Mouse (Mus musculus) spleen, adult 18-20 months (tissue): Measurements from ENCODE around the gene Jade3.
A peak's percentile ranks its signal among the peaks of the same experiment; 100 is the strongest.
"Not testable (repeated sequence)": the region's sequence is repeated elsewhere in the genome, so short reads cannot be mapped to it uniquely, and the experiment has no call there.

ENCODE experiments used
- DNase-seq, 2 experiments: peaks; one replicate each; pipeline ENCODE4 v3.0.0; 2022; ENCODE audit warnings: mixed read lengths in 2 of 2

Jade3 gene

GRCm38 (mm10) chrX:20425140-20425838 lies at the start of gene Jade3:
Jade3 (plus strand) TSS chrX:20425688.
- DNase-seq, result peak; percentile 59 to 63

- DNase-seq, result no peak
These were observed 46.0 kb upstream of the Jade3 start for GRCm38 (mm10) chrX:20379347-20380014.

GRCm38 (mm10) chrX:20382260-20382659 lies 43.2 kb upstream of the Jade3 start:
- DNase-seq, result no peak

GRCm38 (mm10) chrX:20387006-20387405 lies 38.5 kb upstream of the Jade3 start:
- DNase-seq, result no peak

GRCm38 (mm10) chrX:20391964-20392363 lies 33.5 kb upstream of the Jade3 start:
- not testable (repeated sequence) for DNase-seq

GRCm38 (mm10) chrX:20392942-20393341 lies 32.5 kb upstream of the Jade3 start:
- DNase-seq, result no peak

GRCm38 (mm10) chrX:20404068-20404467 lies 21.4 kb upstream of the Jade3 start:
- peak in 1 of 2 experiments; percentile 3 for DNase-seq

GRCm38 (mm10) chrX:20406909-20407308 lies 18.6 kb upstream of the Jade3 start:
- no peak for DNase-seq

- no peak for DNase-seq
These were observed 17.8 kb upstream of the Jade3 start for GRCm38 (mm10) chrX:20407676-20408075.

GRCm38 (mm10) chrX:20411382-20411781 lies 14.1 kb upstream of the Jade3 start:
- no peak for DNase-seq

- no peak for DNase-seq
These were observed 13.3 kb upstream of the Jade3 start for GRCm38 (mm10) chrX:20412221-20412620.

GRCm38 (mm10) chrX:20414885-20415622 lies 10.4 kb upstream of the Jade3 start:
- DNase-seq, result no peak

- DNase-seq, result no peak
These were observed 7.0 kb upstream of the Jade3 start for GRCm38 (mm10) chrX:20418461-20418860.

GRCm38 (mm10) chrX:20419536-20419935 lies 6.0 kb upstream of the Jade3 start:
- no peak for DNase-seq

GRCm38 (mm10) chrX:20425839-20426449 lies 456 bp downstream of the Jade3 start:
- peak; percentile 21 to 34 for DNase-seq

GRCm38 (mm10) chrX:20483213-20483612 lies 57.7 kb downstream of the Jade3 start:
- no peak for DNase-seq

- DNase-seq, result no peak
These were observed 72.2 kb downstream of the Jade3 start for GRCm38 (mm10) chrX:20497682-20498081.

- DNase-seq, result no peak
These were observed 94.9 kb downstream of the Jade3 start for GRCm38 (mm10) chrX:20520290-20520939.

- DNase-seq, result no peak
These were observed 96.1 kb downstream of the Jade3 start for GRCm38 (mm10) chrX:20521578-20521977.

GRCm38 (mm10) chrX:20532621-20533020 lies 107.1 kb downstream of the Jade3 start:
- DNase-seq, result no peak

- DNase-seq, result no peak
These were observed 118.4 kb downstream of the Jade3 start for GRCm38 (mm10) chrX:20543867-20544266.

- no peak for DNase-seq
These were observed 122.1 kb downstream of the Jade3 start for GRCm38 (mm10) chrX:20547609-20548008.
